Mouse (Mus musculus): Measurements from ENCODE around the gene Gm10591. TPM values are rescaled to one million over a fixed set of nuclear protein-coding genes. Genes with fewer than 3 reads are reported as not detected.
"Not testable (repeated sequence)": the region's sequence is repeated elsewhere in the genome, so short reads cannot be mapped to it uniquely, and the experiment has no call there.

Gene Gm10591
- not detected in 2 replicates for polyA plus RNA-seq (2016; fragmentation: Nextera tagmentation; extraction: Ambion mirVana)

DNA sequence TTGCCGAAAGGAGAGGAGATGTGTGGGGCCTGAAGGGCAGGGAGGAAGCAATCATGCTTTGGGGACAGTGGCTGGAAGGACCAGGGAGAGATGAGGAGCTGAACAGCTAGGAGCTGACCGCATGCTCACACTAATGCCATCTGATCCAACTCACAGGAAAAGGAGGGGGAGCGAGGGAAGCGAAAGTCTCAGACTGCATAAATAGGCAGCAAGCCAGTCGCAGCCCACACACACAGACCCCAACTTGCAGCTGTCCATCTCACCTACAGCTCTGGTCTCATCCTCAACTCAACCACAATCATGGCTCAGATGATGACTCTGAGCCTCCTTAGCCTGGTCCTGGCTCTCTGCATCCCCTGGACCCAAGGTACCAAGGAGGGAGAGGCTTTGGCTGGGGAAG is at the start of gene Gm10591:
Gene Gm10591 (plus strand): TSS at position 301 of the 400 bp plus-strand sequence.
- not testable (repeated sequence) for H3K27ac ChIP-seq (replicated peaks); ATAC-seq (ENCODE audit: low FRiP score, low read depth); H3K9ac ChIP-seq (replicated peaks); H3K9me3 ChIP-seq; H3K36me3 ChIP-seq; H3K27me3 ChIP-seq; H3K4me1 ChIP-seq; H3K4me2 ChIP-seq (replicated peaks); H3K4me3 ChIP-seq
- no CpG with 5 or more reads among the region's 5 CpGs for WGBS

GRCm38 (mm10) chr4:42629419-42629818 is 17.4 kb downstream of the Gm10591 start, which contains the start of gene Gm2564:
Gm2564 (plus strand) TSS chr4:42629719.
- not testable (repeated sequence) for H3K9ac ChIP-seq (replicated peaks); H3K4me1 ChIP-seq; H3K4me2 ChIP-seq (replicated peaks); H3K27me3 ChIP-seq; H3K9me3 ChIP-seq; ATAC-seq (ENCODE audit: low FRiP score, low read depth); H3K4me3 ChIP-seq; H3K36me3 ChIP-seq; H3K27ac ChIP-seq (replicated peaks)
- WGBS, result no CpG with 5 or more reads among the region's 8 CpGs

DNA sequence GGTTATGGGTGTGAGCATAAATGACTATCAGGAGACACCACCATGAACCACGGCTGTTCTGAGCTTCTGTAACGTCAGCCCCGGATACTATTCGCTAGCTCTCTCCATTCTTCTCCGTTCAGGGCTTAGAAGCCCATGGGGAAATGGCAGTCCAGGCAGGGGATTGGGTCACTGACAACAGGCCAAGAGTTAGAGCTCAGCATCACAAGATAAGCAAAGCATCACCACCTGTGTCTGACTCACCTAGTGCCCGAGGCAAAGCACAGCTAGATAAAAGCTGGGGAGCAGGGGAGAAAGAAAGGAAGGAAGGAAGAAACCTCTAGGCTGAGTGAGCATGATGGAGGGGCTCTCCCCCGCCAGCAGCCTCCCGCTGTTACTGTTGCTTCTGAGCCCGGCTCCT is 43.0 kb downstream of the Gm10591 start, which contains the start of gene Ccl27b:
Gene Ccl27b (plus strand): TSS at position 301 of the 400 bp plus-strand sequence.
- H3K9me3 ChIP-seq, result not testable (repeated sequence)

GRCm38 (mm10) chr4:42661793-42662192 is 49.8 kb downstream of the Gm10591 start, which contains the start of gene Il11ra2:
Il11ra2 (minus strand) TSS chr4:42661893.
- not testable (repeated sequence) for ATAC-seq (ENCODE audit: low FRiP score, low read depth); H3K27ac ChIP-seq (replicated peaks)
- WGBS, result no CpG with 5 or more reads among the region's 3 CpGs

More for the DNA sequence above, 43.0 kb downstream of the Gm10591 start, which contains the start of gene Ccl27b:
- no CpG with 5 or more reads among the region's 9 CpGs for WGBS
- H3K36me3 ChIP-seq; H3K4me1 ChIP-seq; H3K4me2 ChIP-seq (replicated peaks); H3K27me3 ChIP-seq; H3K9ac ChIP-seq (replicated peaks); ATAC-seq (ENCODE audit: low FRiP score, low read depth); H3K4me3 ChIP-seq; H3K27ac ChIP-seq (replicated peaks): not testable (repeated sequence)

More at GRCm38 (mm10) chr4:42661793-42662192, 49.8 kb downstream of the Gm10591 start, which contains the start of gene Il11ra2:
- not testable (repeated sequence) for H3K9me3 ChIP-seq; H3K27me3 ChIP-seq; H3K9ac ChIP-seq (replicated peaks); H3K4me3 ChIP-seq; H3K4me1 ChIP-seq; H3K4me2 ChIP-seq (replicated peaks); H3K36me3 ChIP-seq

Other genes starting within 250 kb of the Gm10591 start
- not detected in 2 replicates for gene Gm21586, start 172.8 kb upstream of the Gm10591 start, polyA plus RNA-seq (2016; fragmentation: Nextera tagmentation; extraction: Ambion mirVana)
- gene Gm2163, start 145.4 kb upstream of the Gm10591 start, polyA plus RNA-seq (2016; fragmentation: Nextera tagmentation; extraction: Ambion mirVana), result 0.10 TPM in 1 of 2 replicates, not detected in the other
- not detected in 2 replicates for gene Fam205a2, start 84.0 kb upstream of the Gm10591 start, polyA plus RNA-seq (2016; fragmentation: Nextera tagmentation; extraction: Ambion mirVana)
- not detected in 2 replicates for gene Gm2564, start 17.5 kb downstream of the Gm10591 start, polyA plus RNA-seq (2016; fragmentation: Nextera tagmentation; extraction: Ambion mirVana)
- gene Ccl27b, start 43.1 kb downstream of the Gm10591 start, polyA plus RNA-seq (2016; fragmentation: Nextera tagmentation; extraction: Ambion mirVana), result not detected in 2 replicates
- gene Il11ra2, start 49.7 kb downstream of the Gm10591 start, polyA plus RNA-seq (2016; fragmentation: Nextera tagmentation; extraction: Ambion mirVana), result not detected in 2 replicates
- 1.8 and 2.4 TPM in 2 replicates for gene 4930578G10Rik, start 123.3 kb downstream of the Gm10591 start, polyA plus RNA-seq (2016; fragmentation: Nextera tagmentation; extraction: Ambion mirVana)
- 0.38 and 0.52 TPM in 2 replicates for gene Ccl19, start 144.4 kb downstream of the Gm10591 start, polyA plus RNA-seq (2016; fragmentation: Nextera tagmentation; extraction: Ambion mirVana)
- gene Ccl21a, start 161.8 kb downstream of the Gm10591 start, polyA plus RNA-seq (2016; fragmentation: Nextera tagmentation; extraction: Ambion mirVana), result 0.73 and 1.1 TPM in 2 replicates
- 0.09 and 0.26 TPM in 2 replicates for gene Fam205a1, start 241.7 kb downstream of the Gm10591 start, polyA plus RNA-seq (2016; fragmentation: Nextera tagmentation; extraction: Ambion mirVana)
- gene Gm12394, start 244.6 kb downstream of the Gm10591 start, polyA plus RNA-seq (2016; fragmentation: Nextera tagmentation; extraction: Ambion mirVana), result 0.32 and 0.47 TPM in 2 replicates